Comparison of ENCODE assay signal across 28 mouse cellular contexts in the genomic region with DNA sequence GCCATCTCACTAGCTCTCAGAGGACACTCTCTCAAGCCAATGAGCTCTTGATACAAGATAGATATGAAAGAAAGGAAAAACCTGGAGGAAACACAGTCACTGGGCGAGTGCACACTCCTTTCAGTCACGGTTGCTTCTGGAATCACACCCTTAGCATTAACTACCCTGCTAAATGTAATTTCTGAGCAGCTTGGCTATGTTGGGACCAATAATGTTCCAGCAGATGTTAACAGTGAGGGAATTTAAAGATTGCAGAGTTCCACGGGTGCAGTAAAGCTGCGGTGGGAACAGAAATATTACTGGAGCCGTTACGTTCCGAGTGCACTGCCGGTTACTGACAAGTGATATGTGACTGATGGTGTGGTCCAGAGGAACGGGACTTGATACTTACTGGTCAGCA.
"Had no signal": no experiment of that assay in that cellular context is flagged by ENCODE, and none has a peak within 500 bp of the region (broad histone marks: within the 10 kb centered on the region; RNA-seq: fewer than 3 reads in every experiment).

No protein-coding gene starts in this region.

- H3K27ac ChIP-seq: gastrocnemius, adult 2 months; heart, adult 2 months; heart, embryonic 13.5 days; heart, embryonic 15.5 days; hindbrain, embryonic 10.5 days; hindbrain, embryonic 12.5 days; hindbrain, embryonic 14.5 days; intestine, embryonic 15.5 days; layer of hippocampus, adult 2 months; limb, embryonic 12.5 days; liver, embryonic 13.5 days had no signal

- H3K9me3 ChIP-seq: heart, embryonic 13.5 days; heart, embryonic 15.5 days; hindbrain, embryonic 10.5 days; hindbrain, embryonic 12.5 days; intestine, embryonic 15.5 days; limb, embryonic 12.5 days; liver, embryonic 13.5 days had no signal

- H3K4me1 ChIP-seq: heart, embryonic 13.5 days; heart, embryonic 15.5 days; hindbrain, embryonic 10.5 days; hindbrain, embryonic 12.5 days; intestine, embryonic 15.5 days; limb, embryonic 12.5 days; liver, embryonic 13.5 days had no signal

- H3K27me3 ChIP-seq: heart, embryonic 13.5 days; heart, embryonic 15.5 days; hindbrain, embryonic 12.5 days; intestine, embryonic 15.5 days; limb, embryonic 12.5 days; liver, embryonic 13.5 days had no signal

- ATAC-seq: forebrain, embryonic 16.5 days; hindbrain, embryonic 16.5 days; inflammation-experienced regulatory T-cells, adult 6 months; intestine, embryonic 15.5 days; intestine, postnatal 0 days had no signal

- H3K4me3 ChIP-seq: gastrocnemius, adult 2 months; heart, adult 2 months; heart, embryonic 13.5 days; heart, embryonic 15.5 days; hindbrain, embryonic 10.5 days; hindbrain, embryonic 12.5 days; intestine, embryonic 15.5 days; layer of hippocampus, adult 2 months; limb, embryonic 12.5 days; liver, embryonic 13.5 days had no signal

- H3K9ac ChIP-seq: heart, embryonic 13.5 days; heart, embryonic 15.5 days; hindbrain, embryonic 12.5 days; hindbrain, embryonic 14.5 days; intestine, embryonic 15.5 days; limb, embryonic 12.5 days; liver, embryonic 13.5 days had no signal

- DNase-seq: gastrocnemius, adult 2 months; gastrocnemius, postnatal 10 days; gastrocnemius, postnatal 25 days; heart, adult 2 months; heart, postnatal 14 days; heart, postnatal 36 days; kidney, adult 18-20 months; kidney, postnatal 25 days; kidney, postnatal 4 days; layer of hippocampus, adult 9-11 months; layer of hippocampus, postnatal 36 days; left cerebral cortex, postnatal 4 days; liver; liver, embryonic 13.5 days had no signal

- H3K4me2 ChIP-seq: heart, embryonic 11.5 days; heart, embryonic 13.5 days; heart, embryonic 15.5 days; hindbrain, embryonic 12.5 days; hindbrain, embryonic 14.5 days; intestine, embryonic 15.5 days; limb, embryonic 12.5 days; liver, embryonic 11.5 days; liver, embryonic 13.5 days had no signal

- H3K36me3 ChIP-seq: heart, embryonic 13.5 days; heart, embryonic 15.5 days; hindbrain, embryonic 10.5 days; hindbrain, embryonic 12.5 days; intestine, embryonic 15.5 days; limb, embryonic 12.5 days; liver, embryonic 13.5 days had no signal
